Mouse (Mus musculus) thymus, postnatal 10 days (tissue): ENCODE data around the gene Rab11fip4.

Experiments used
- DNase-seq, 2 experiments: peaks; one replicate each; pipeline ENCODE4 v3.0.0; 2021; ENCODE audit warnings: low spot score in 2 of 2

Gene Rab11fip4

GRCm38 (mm10) chr11:79738725-79739558, 147.9 kb downstream of the Rab11fip4 start:
- DNase-seq, result no peak

GRCm38 (mm10) chr11:79740740-79741512, 149.9 kb downstream of the Rab11fip4 start:
- DNase-seq, result no peak

DNA sequence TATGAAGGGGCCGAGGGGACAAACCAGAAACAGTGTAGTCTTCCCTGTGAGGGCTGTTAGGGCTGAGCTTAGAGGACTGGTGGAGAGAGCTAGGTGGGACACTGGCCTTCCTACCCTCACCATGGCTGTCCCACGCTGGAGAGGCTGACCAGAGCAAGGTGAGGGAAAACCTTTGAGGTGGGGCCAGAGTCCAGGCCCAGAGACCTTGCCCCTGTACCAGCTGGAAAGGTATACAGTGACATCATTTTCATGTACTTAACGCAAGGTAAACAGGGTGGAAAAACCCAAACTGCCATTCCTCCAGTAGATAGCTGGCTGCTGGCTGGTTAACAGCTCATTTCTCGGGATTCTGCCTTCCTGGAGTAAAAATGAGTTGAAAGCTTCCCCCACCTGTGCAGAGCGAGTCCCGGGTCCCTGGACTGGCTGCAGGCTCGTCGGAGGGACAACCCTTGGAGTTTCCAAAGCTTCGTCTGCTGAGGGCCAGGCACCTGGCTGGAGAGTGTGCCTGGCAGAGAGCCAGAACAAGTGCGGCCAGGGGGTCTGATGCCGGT, 155.6 kb downstream of the Rab11fip4 start:
- DNase-seq, result no peak
